Mouse (Mus musculus) lung, embryonic 16.5 days (tissue): Measurements from ENCODE around the gene Nefh. TPM values are rescaled to one million over a fixed set of nuclear protein-coding genes. Genes with fewer than 3 reads are reported as not detected.
A peak's percentile ranks its signal among the peaks of the same experiment; 100 is the strongest.

Source experiments
- ATAC-seq: fragments of 200-750 bp; cut with Nextera tagmentation; 2 replicates; pipeline ENCODE4 v1.8.0; 2017; ENCODE audit warnings: low read depth, mild to moderate bottlenecking, moderate library complexity
- H3K27ac ChIP-seq: fragments of 300-500 bp; sonication (generic); 2 replicates; pipeline ENCODE4 v1.5.1; 2014; ENCODE audit warnings: mild to moderate bottlenecking, control low read depth, low read length
- H3K27me3 ChIP-seq: fragments of 300-500 bp; sonication (generic); 2 replicates; pipeline ENCODE4 v1.6.1; 2014; ENCODE audit warnings: low read depth, low read length, mixed read lengths; ENCODE audit not compliant: control insufficient read depth, insufficient read depth
- H3K36me3 ChIP-seq: fragments of 300-500 bp; sonication (generic); 2 replicates; pipeline ENCODE4 v1.6.1; 2014; ENCODE audit warnings: low read length; ENCODE audit not compliant: control insufficient read depth, insufficient read depth
- H3K4me1 ChIP-seq: fragments of 300-500 bp; sonication (generic); replicated peaks from 2 replicates; pipeline ENCODE4 v1.6.1; 2014; ENCODE audit warnings: low read length, mixed read lengths; ENCODE audit not compliant: control insufficient read depth, insufficient read depth
- H3K4me2 ChIP-seq: fragments of 300-500 bp; sonication (generic); 2 replicates; pipeline ENCODE4 v1.6.1; 2014; ENCODE audit warnings: low read depth, low read length, control low read depth
- H3K4me3 ChIP-seq: fragments of 300-500 bp; sonication (generic); 2 replicates; pipeline ENCODE4 v1.5.1; 2014; ENCODE audit warnings: mild to moderate bottlenecking, low read length, control low read depth
- H3K9ac ChIP-seq: fragments of 300-500 bp; sonication (generic); 2 replicates; pipeline ENCODE4 v1.6.1; 2014; ENCODE audit warnings: low read length, control low read depth
- H3K9me3 ChIP-seq: fragments of 300-500 bp; sonication (generic); 2 replicates; pipeline ENCODE4 v1.6.1; 2016; ENCODE audit warnings: low read length; ENCODE audit not compliant: control insufficient read depth
- WGBS: fragments of 180-500 bp; shearing (Covaris S2); extraction: QIAGEN DNeasy Blood & Tissue Kit; methylation state at CpG from one replicate; pipeline ENCODE4 v1.1.7; 2014; 5-methylcytosine and 5-hydroxymethylcytosine counted together
- polyA plus RNA-seq: library from polyadenylated mRNA; unstranded; fragments of >200 nt; fragmentation: Nextera tagmentation; extraction: Ambion mirVana; gene quantifications from 2 replicates; pipeline ENCODE4 v1.2.1, GENCODE M21; 2015

The Nefh gene
- polyA plus RNA-seq, 1 experiment from 2014 or later, result 0.26 TPM

- H3K9ac ChIP-seq, result no peak overlapping the region
- no peaks in the 10 kb centered on the region for H3K9me3 ChIP-seq
- no peak overlapping the region for H3K4me3 ChIP-seq
- 48% methylated on average over 2 of the region's 2 CpGs for WGBS
- no peaks in the 10 kb centered on the region for H3K4me1 ChIP-seq
- H3K4me2 ChIP-seq, result no peak overlapping the region
- H3K27me3 ChIP-seq, result no peaks in the 10 kb centered on the region
- no peak for ATAC-seq
- no peaks in the 10 kb centered on the region for H3K36me3 ChIP-seq
- no peak overlapping the region for H3K27ac ChIP-seq
Measured at GRCm38 (mm10) chr11:4966325-4966724, 18.5 kb upstream of the Nefh start.

GRCm38 (mm10) chr11:4963099-4963808 lies 15.4 kb upstream of the Nefh start:
- Histone ChIP-seq H3K36me3 (no peaks in the 10 kb centered on the region), H3K4me2 (no peak overlapping the region), H3K9ac (no peak overlapping the region), H3K27me3 (no peaks in the 10 kb centered on the region), H3K9me3 (no peaks in the 10 kb centered on the region), H3K27ac (no peak overlapping the region), H3K4me1 (no peaks in the 10 kb centered on the region), H3K4me3 (no peak overlapping the region)
- no peak for ATAC-seq
- WGBS, result 47% methylated on average over 6 of the region's 6 CpGs

DNA sequence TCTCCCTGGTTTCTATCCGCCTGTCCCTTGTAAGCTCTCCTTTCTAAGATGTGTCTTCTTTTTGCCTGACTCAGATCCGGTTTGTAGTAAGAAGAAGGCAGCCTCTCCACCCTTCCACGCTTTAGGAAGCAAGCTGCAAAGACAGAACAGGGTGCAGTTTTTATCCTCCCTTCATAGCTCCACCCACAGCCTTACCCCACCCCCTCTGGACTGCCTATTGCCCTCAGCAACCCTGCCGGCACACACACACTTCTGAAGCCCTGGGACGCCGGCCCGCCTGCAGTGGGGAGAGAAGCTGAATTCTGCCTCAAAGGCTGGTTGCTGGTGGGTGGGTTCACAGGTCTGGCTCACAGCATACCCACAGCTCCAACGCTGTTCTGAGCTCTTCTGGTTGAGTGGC lies 6.1 kb upstream of the Nefh start:
- Histone ChIP-seq H3K9me3 (no peaks in the 10 kb centered on the region), H3K27ac (no peak overlapping the region), H3K4me3 (no peak overlapping the region), H3K9ac (no peak overlapping the region), H3K36me3 (no peaks in the 10 kb centered on the region), H3K27me3 (peaks cover 23% of the 10 kb centered on the region), H3K4me2 (no peak overlapping the region), H3K4me1 (no peaks in the 10 kb centered on the region)
- ATAC-seq, result no peak
- WGBS, result 3% methylated on average over 8 of the region's 8 CpGs

DNA sequence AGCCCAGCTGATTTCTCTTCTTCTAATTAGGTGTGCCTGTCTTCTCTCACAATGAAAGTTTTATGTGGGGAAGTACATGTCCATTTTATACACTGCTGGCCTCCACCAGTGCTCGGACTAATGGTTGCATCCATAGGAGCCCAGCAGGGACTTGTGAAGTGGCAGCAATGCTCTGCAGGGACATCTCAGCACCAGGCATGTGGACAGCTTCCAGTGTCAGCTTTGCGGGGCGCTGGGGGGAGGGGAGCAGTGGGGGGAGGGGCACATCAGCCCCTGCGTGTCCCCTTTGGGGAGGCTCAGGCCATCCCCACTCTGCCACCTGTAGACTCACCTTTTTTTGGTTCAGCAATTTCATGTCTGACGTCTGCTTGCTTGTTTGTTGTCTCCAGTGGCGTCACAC lies 5.5 kb upstream of the Nefh start:
- H3K4me1 ChIP-seq, result no peaks in the 10 kb centered on the region
- ATAC-seq, result no peak
- peaks cover 28% of the 10 kb centered on the region for H3K27me3 ChIP-seq
- WGBS, result 4% methylated on average over 5 of the region's 6 CpGs
- no peak overlapping the region for H3K4me2 ChIP-seq
- no peak overlapping the region for H3K27ac ChIP-seq
- H3K4me3 ChIP-seq, result no peak overlapping the region
- no peaks in the 10 kb centered on the region for H3K9me3 ChIP-seq
- H3K9ac ChIP-seq, result no peak overlapping the region
- H3K36me3 ChIP-seq, result no peaks in the 10 kb centered on the region

DNA sequence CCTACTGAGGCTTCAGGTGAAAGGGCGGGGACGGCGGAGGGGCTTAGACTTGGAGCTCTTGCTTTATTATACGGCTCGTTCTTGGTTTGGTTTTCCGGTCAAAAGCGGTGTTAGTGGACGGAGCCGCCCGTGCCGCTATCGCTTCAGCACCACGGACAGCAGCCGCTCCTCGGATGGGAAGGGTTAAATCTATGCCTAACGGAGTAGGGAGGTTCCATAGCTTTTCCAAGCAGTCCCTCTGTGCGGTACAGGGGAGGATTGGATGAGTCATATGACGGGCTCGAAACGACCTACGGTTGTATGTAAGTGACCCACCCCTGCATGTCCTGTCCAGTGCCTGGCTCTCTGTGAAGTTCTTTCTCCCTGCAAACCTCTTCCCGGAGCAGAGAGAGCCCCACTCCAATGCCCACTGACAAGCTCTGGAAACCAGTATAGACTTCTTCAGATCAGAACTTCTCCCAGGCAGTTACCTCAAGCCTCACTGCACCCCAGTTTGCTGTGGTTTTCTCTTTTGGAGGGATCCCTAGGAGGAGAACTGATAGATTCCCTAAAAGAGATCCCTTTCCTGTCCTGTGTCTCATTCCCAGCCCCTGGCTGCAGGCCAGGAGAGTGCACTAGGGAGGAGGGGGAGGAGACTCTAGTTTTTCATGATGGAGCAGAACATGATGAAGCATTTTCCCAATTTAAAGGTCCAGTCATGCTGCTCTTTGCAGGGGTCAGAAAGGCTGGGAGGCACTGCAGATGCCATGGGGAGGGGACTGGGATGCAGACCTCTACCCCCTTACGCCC lies 1.6 kb upstream of the Nefh start:
- Histone ChIP-seq H3K27me3 (peaks cover 63% of the 10 kb centered on the region), H3K9ac (no peak overlapping the region)
- WGBS, result 5% methylated on average over 23 of the region's 23 CpGs

GRCm38 (mm10) chr11:4948792-4949191 lies 928 bp upstream of the Nefh start:
- H3K9me3 ChIP-seq, result no peaks in the 10 kb centered on the region
- peaks cover 61% of the 10 kb centered on the region for H3K27me3 ChIP-seq
- 36% methylated on average over 8 of the region's 8 CpGs for WGBS
- H3K4me1 ChIP-seq, result peaks cover 13% of the 10 kb centered on the region
- no peak overlapping the region for H3K4me2 ChIP-seq
- no peak for ATAC-seq
- H3K4me3 ChIP-seq, result no peak overlapping the region
- H3K27ac ChIP-seq, result no peak overlapping the region
- H3K36me3 ChIP-seq, result no peaks in the 10 kb centered on the region
- H3K9ac ChIP-seq, result no peak overlapping the region

More for the DNA sequence above, 1.6 kb upstream of the Nefh start:
- Histone ChIP-seq H3K9me3 (no peaks in the 10 kb centered on the region), H3K4me1 (peaks cover 13% of the 10 kb centered on the region), H3K4me2 (no peak overlapping the region), H3K36me3 (no peaks in the 10 kb centered on the region), H3K27ac (no peak overlapping the region), H3K4me3 (no peak overlapping the region)
- ATAC-seq, result 0 out of 2 replicates have a peak, but pooled peaks have one; percentile 18

DNA sequence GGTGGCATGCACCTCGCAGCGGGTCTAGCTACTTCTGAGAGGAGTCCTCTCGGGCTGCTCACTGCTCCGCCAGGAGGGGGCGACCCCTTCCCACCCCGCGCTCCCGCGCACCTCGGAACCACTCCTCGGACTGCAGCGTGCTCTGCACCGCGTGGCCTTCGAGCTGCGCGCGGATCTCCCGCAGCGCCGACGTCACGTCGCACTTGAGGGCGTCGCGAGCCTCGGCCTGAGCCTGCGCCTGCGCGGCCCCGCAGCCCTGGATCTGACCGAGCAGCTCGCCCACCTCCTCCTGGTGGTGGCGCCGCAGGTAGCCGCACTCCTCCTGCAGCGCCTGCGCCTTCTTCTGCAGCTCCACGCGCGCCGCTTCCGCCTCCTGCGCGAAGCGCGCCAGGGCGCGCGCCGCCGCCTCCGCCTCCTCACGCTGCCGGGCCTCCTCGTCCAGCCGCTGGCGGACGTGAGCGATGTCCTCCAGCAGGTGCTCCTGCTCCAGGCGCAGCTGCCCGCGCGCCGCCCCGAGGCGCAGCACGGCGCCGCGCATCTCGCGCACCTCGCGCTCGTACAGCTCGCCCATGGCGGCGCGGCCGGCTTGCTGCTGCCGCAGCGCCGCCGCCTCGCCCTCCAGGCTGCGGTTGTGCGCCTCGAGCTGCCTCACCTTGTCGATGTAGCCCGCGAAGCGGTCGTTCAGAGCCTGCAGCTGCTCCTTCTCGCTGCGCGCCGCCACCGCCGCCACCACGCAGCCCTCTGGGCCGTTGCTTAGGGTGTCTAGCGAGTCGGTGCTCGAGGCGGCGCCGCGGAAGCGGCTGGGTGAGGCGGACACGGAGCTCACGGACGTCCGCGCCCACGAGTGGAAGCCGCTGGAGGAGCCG lies 684 bp downstream of the Nefh start:
- no peak overlapping the region for H3K27ac ChIP-seq
- no peak overlapping the region for H3K9ac ChIP-seq
- peak; percentile 77 for ATAC-seq
- WGBS, result 0% methylated on average over 118 of the region's 120 CpGs
- no peaks in the 10 kb centered on the region for H3K9me3 ChIP-seq
- no peaks in the 10 kb centered on the region for H3K36me3 ChIP-seq
- H3K4me2 ChIP-seq, result peak overlapping the region; percentile 85
- peaks cover 13% of the 10 kb centered on the region for H3K4me1 ChIP-seq
- H3K27me3 ChIP-seq, result peaks cover 56% of the 10 kb centered on the region
- peak overlapping the region; percentile 50 for H3K4me3 ChIP-seq

- Histone ChIP-seq H3K36me3 (no peaks in the 10 kb centered on the region), H3K27me3 (peaks cover 56% of the 10 kb centered on the region), H3K4me3 (no peak overlapping the region; the same call in 1 of the 2 replicates), H3K9me3 (no peaks in the 10 kb centered on the region), H3K9ac (no peak overlapping the region), H3K4me2 (peak overlapping the region; percentile 85), H3K27ac (no peak overlapping the region), H3K4me1 (peaks cover 13% of the 10 kb centered on the region)
- WGBS, result 44% methylated on average over 13 of the region's 13 CpGs
- ATAC-seq, result no peak
Measured at GRCm38 (mm10) chr11:4946530-4946929, 1.3 kb downstream of the Nefh start.

- Histone ChIP-seq H3K4me1 (no peaks in the 10 kb centered on the region), H3K27ac (no peak overlapping the region), H3K4me3 (no peak overlapping the region), H3K27me3 (no peaks in the 10 kb centered on the region), H3K9ac (no peak overlapping the region), H3K36me3 (no peaks in the 10 kb centered on the region), H3K4me2 (no peak overlapping the region), H3K9me3 (no peaks in the 10 kb centered on the region)
- 77% methylated on average over 5 of the region's 5 CpGs for WGBS
- ATAC-seq, result no peak
Measured at GRCm38 (mm10) chr11:4936243-4936642, 11.6 kb downstream of the Nefh start.
